Mouse (Mus musculus) cortical plate, adult 2 months (tissue): ENCODE results near the gene Ncam1. TPM values are rescaled to one million over a fixed set of nuclear protein-coding genes. Genes with fewer than 3 reads are reported as not detected.

Experiments used
- H3K27ac ChIP-seq: fragments of 200-500 bp; 2 replicates; pipeline ENCODE4 v1.5.1; 2012; ENCODE audit warnings: low read length, control low read depth, inconsistent platforms; ENCODE audit not compliant: insufficient read depth
- H3K4me1 ChIP-seq: fragments of 200-500 bp; 2 replicates; pipeline ENCODE4 v1.6.1; 2011; ENCODE audit warnings: low read length; ENCODE audit not compliant: control insufficient read depth, insufficient read depth
- H3K4me3 ChIP-seq: fragments of 200-500 bp; 2 replicates; pipeline ENCODE4 v1.5.1; 2011; ENCODE audit warnings: mild to moderate bottlenecking, low read length, control low read depth; ENCODE audit not compliant: insufficient read depth
- CTCF ChIP-seq: fragments of 200-500 bp; IDR thresholded peaks from 2 replicates; pipeline ENCODE4 v1.5.1; 2011; ENCODE audit warnings: mild to moderate bottlenecking, control low read depth, low read length; ENCODE audit not compliant: insufficient read depth; ENCODE audit errors: extremely low read depth
- POLR2A ChIP-seq: fragments of 200-500 bp; IDR thresholded peaks from 2 replicates; pipeline ENCODE4 v1.6.1; 2011; ENCODE audit warnings: mild to moderate bottlenecking, low read length, control low read depth; ENCODE audit not compliant: insufficient read depth; ENCODE audit errors: extremely low read depth
- polyA plus RNA-seq: library from polyadenylated mRNA; depleted of rRNA; stranded (reverse); fragments of >200 nt; gene quantifications from 2 replicates; pipeline ENCODE4 v1.2.3, GENCODE M21; 2012

Gene Ncam1
- polyA plus RNA-seq, 1 experiment, result 112 TPM

- H3K4me3 ChIP-seq, result no peak overlapping the region
- TF ChIP-seq POLR2A, result no peak
- no peak for TF ChIP-seq CTCF
- no peak overlapping the region for H3K27ac ChIP-seq
- H3K4me1 ChIP-seq, result peaks cover 18% of the 10 kb centered on the region
These were observed 208.5 kb downstream of the Ncam1 start for GRCm38 (mm10) chr9:49590261-49590660.

DNA sequence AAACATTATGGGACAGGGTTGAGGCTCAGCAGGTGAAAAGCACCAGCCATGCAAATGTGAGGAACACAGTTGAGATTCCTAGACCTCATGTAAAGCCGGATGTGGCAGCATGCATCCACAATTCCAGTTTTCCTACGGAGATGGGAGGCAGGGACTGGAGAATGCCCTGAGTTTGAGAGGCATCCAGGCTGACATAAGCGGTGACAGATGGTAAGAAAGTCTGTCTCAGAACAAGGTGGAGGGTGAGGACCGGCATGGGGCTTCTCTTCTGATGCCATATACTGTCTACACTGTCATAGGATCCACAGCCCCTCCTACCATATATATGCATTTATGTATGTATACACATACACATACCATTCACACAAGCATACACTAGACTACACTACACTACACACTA lies 221.6 kb downstream of the Ncam1 start:
- Histone ChIP-seq H3K27ac (no peak overlapping the region), H3K4me1 (peaks cover 3% of the 10 kb centered on the region; the same call in 1 of the 2 replicates), H3K4me3 (no peak overlapping the region)
- TF ChIP-seq CTCF (no peak), POLR2A (no peak)

GRCm38 (mm10) chr9:49571695-49572510 lies 226.8 kb downstream of the Ncam1 start:
- no peak for TF ChIP-seq CTCF
- TF ChIP-seq POLR2A, result no peak
- Histone ChIP-seq H3K4me1 (peaks cover 18% of the 10 kb centered on the region), H3K27ac (peak overlapping the region; percentile 89; the same call in 1 of the 2 replicates), H3K4me3 (no peak overlapping the region)

GRCm38 (mm10) chr9:49570731-49571694 lies 227.7 kb downstream of the Ncam1 start:
- no peak for TF ChIP-seq POLR2A
- no peak for TF ChIP-seq CTCF
- Histone ChIP-seq H3K4me3 (no peak overlapping the region), H3K4me1 (peaks cover 18% of the 10 kb centered on the region)

DNA sequence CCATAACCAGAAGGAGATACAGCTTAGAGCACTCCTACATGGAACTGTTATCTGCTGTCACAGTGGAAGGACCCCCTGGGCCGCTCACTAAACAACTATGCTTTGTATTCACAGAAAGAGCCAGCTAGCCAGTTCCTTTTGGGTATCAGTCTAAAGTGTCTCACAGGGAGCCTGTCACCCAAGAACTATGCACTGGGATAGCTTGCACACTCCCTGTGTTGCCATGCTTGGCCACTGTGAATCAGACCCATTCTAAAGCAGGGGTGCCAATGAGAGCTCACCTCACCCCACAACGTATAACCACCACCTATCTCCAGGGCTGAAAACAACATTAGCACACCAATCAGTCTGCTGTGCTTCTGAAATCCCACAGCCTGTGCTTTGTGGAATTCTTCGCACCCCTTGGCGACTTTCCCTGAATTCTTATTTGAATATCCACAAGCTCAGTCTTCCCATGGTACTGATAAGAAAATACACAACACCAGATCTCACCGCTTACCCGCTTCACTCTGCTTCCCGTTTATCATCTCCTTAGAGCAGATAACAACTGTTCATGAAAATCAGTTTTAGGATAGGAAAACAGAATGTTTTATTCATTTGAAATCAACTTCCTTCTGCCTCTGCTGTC lies 228.6 kb downstream of the Ncam1 start:
- H3K4me3 ChIP-seq, result no peak overlapping the region
- H3K4me1 ChIP-seq, result peaks cover 18% of the 10 kb centered on the region
- peak overlapping the region; percentile 52; the same call in 1 of the 2 replicates for H3K27ac ChIP-seq
- TF ChIP-seq CTCF, result no peak
- no peak for TF ChIP-seq POLR2A

More at GRCm38 (mm10) chr9:49570731-49571694, 227.7 kb downstream of the Ncam1 start:
- H3K27ac ChIP-seq, result peak overlapping the region; percentile 89

DNA sequence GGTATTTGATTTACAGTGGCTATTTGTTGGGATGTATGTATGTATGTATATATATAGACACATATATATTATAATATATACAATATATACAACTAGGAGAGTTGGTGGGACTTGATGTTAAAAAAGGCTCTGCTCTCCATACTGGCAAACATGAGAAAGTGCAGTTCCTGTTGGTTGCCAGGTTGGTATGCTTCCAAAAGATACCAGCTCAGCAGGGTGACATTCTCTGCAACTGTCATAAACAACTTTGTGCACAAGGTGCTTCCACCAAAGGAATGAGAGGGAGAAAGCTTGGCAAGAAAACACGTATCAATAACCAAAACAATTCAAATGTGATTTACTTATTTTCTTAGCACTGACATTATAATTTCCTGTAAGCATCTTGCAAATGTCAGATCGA lies 232.9 kb downstream of the Ncam1 start:
- Histone ChIP-seq H3K4me1 (peaks cover 7% of the 10 kb centered on the region), H3K4me3 (no peak overlapping the region), H3K27ac (no peak overlapping the region)
- TF ChIP-seq POLR2A (no peak), CTCF (no peak)

DNA sequence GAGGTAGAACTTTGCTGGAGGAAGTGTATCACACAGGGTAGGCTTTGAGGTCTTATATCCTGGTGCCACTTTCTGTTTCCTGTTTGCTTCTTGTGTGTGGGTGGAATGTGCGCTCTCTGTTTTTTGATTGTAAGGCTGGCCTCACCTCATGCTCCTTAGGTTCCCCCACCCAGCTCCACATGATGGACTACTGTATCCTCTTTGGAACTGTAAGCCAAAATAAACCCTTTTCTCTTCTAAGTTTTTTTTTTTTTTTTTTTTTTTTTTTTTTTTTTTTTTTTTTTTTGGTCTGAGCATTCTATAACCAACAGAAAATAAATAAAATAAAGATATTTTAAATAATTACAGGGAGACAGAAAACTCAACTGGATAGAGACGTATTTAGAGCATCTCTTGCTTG lies 239.8 kb downstream of the Ncam1 start:
- Histone ChIP-seq H3K4me3 (no peak overlapping the region), H3K4me1 (no peaks in the 10 kb centered on the region), H3K27ac (no peak overlapping the region)
- TF ChIP-seq POLR2A (no peak), CTCF (no peak)

DNA sequence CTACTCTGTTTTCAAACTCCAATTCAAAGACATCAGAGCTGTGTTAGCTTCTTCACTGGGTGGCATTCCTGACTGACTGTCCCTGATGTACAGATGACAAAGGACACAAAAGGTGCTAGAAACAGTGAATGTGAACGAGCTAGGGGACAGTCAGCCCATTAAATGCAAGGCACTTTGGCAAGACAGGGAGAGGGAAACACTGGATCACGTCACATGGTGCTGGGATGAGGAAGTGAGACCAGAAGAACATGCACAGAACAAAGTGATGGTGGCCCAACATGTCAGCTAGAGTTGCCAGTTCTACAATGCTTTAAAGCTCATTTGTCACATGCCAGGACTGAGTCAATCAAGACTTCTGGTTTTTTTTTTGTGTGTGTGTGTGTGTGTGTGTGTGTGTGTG lies 247.4 kb downstream of the Ncam1 start:
- no peak for TF ChIP-seq CTCF
- TF ChIP-seq POLR2A, result no peak
- H3K27ac ChIP-seq, result no peak overlapping the region
- no peak overlapping the region for H3K4me3 ChIP-seq
- peaks cover 2% of the 10 kb centered on the region; the same call in 1 of the 2 replicates for H3K4me1 ChIP-seq

DNA sequence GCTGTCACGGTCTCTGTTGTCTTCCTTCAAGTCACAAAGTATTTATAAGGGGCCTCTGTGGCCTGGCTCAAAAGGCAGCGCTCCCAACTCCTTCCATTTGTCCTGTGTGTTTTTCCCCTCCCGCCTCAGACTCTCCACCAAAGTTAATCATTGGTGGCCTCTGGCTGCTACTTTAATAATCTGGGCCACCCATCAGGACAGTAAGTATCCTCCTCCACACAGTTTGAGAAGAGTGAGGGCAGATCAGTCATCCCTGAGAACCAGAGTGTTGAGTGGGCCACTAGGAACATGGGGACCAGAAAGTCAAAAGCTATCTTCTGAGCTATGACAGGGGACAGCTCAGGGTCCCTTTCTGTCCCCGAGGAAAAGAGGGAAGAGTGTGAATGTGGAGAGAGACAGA lies 256.1 kb downstream of the Ncam1 start:
- TF ChIP-seq CTCF (no peak), POLR2A (no peak)
- no peaks in the 10 kb centered on the region for H3K4me1 ChIP-seq
- H3K4me3 ChIP-seq, result no peak overlapping the region
- no peak overlapping the region for H3K27ac ChIP-seq

- no peak overlapping the region for H3K27ac ChIP-seq
- no peak overlapping the region for H3K4me3 ChIP-seq
- TF ChIP-seq POLR2A (no peak), CTCF (no peak)
- no peaks in the 10 kb centered on the region for H3K4me1 ChIP-seq
These were observed 260.9 kb downstream of the Ncam1 start for GRCm38 (mm10) chr9:49537814-49538213.
